In the genomic region with DNA sequence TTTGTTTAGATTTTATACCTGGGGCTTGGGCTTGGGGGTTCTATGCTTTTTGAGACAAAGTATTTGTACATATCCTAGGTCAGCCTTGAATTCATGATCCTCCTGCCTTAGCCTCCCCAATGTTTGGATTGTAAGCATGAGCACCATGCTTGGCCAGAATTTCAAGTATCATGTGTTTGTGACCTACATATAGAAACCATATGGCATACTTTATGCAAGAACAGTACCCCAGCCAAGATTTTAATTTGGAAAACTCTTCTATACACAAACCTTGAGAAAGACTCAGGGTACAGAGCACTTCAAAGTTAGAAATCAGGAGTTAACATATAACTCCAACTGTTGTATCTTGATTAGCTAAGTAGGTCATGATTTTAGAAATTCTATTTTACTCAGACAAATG, we compare ENCODE assay signal across 34 mouse cellular contexts. TPM values are rescaled to one million over a fixed set of nuclear protein-coding genes. Genes with fewer than 3 reads are reported as not detected.
"Had no signal": no experiment of that assay in that cellular context is flagged by ENCODE, and none has a peak within 500 bp of the region (broad histone marks: within the 10 kb centered on the region; RNA-seq: fewer than 3 reads in every experiment).

No protein-coding gene starts in this region.

- H3K4me2 ChIP-seq: heart, embryonic 13.5 days; heart, embryonic 15.5 days; hindbrain, embryonic 12.5 days; hindbrain, embryonic 13.5 days; hindbrain, embryonic 14.5 days; hindbrain, embryonic 15.5 days; intestine, embryonic 15.5 days; kidney, embryonic 15.5 days had no signal

- H3K4me3 ChIP-seq: heart, embryonic 13.5 days; heart, embryonic 15.5 days; hindbrain, embryonic 10.5 days; hindbrain, embryonic 12.5 days; hindbrain, embryonic 13.5 days; hindbrain, embryonic 15.5 days; intestine, embryonic 15.5 days; kidney, embryonic 15.5 days; layer of hippocampus, adult 2 months; left cerebral cortex, adult 2 months had no signal

- H3K9me3 ChIP-seq: heart, embryonic 13.5 days; heart, embryonic 15.5 days; hindbrain, embryonic 10.5 days; hindbrain, embryonic 12.5 days; hindbrain, embryonic 13.5 days; hindbrain, embryonic 15.5 days; intestine, embryonic 15.5 days; kidney, embryonic 15.5 days had no signal

- H3K36me3 ChIP-seq: heart, embryonic 13.5 days; heart, embryonic 15.5 days; intestine, embryonic 15.5 days; kidney, embryonic 15.5 days had no signal

- H3K27ac ChIP-seq: heart, embryonic 13.5 days; heart, embryonic 15.5 days; hindbrain, embryonic 10.5 days; hindbrain, embryonic 12.5 days; hindbrain, embryonic 13.5 days; hindbrain, embryonic 14.5 days; hindbrain, embryonic 15.5 days; hindbrain, postnatal 0 days; intestine, embryonic 15.5 days; kidney, embryonic 15.5 days; kidney, postnatal 0 days; layer of hippocampus, adult 2 months; left cerebral cortex, adult 2 months had no signal

- DNase-seq: heart, postnatal 10 days; heart, postnatal 14 days; heart, postnatal 36 days; heart, postnatal 4 days; kidney, adult 11 months; kidney, adult 18-20 months; kidney, adult 2 months; kidney, adult 8-10 months; kidney, adult 9 months; kidney, postnatal 10 days; kidney, postnatal 14 days; kidney, postnatal 25 days; kidney, postnatal 36 days; kidney, postnatal 4 days; layer of hippocampus, adult 9-11 months; layer of hippocampus, postnatal 36 days had no signal

- H3K9ac ChIP-seq: heart, embryonic 13.5 days; heart, embryonic 15.5 days; hindbrain, embryonic 12.5 days; hindbrain, embryonic 13.5 days; hindbrain, embryonic 14.5 days; hindbrain, embryonic 15.5 days; intestine, embryonic 15.5 days; kidney, embryonic 15.5 days had no signal

- H3K27me3 ChIP-seq: heart, embryonic 13.5 days; heart, embryonic 15.5 days; hindbrain, embryonic 12.5 days; hindbrain, embryonic 13.5 days; hindbrain, embryonic 15.5 days; intestine, embryonic 15.5 days; kidney, embryonic 15.5 days had no signal

- H3K4me1 ChIP-seq: heart, embryonic 13.5 days; heart, embryonic 15.5 days; hindbrain, embryonic 10.5 days; hindbrain, embryonic 12.5 days; hindbrain, embryonic 13.5 days; hindbrain, embryonic 15.5 days; intestine, embryonic 15.5 days; kidney, embryonic 15.5 days had no signal

- ATAC-seq: hindbrain, embryonic 16.5 days; hindbrain, postnatal 0 days; inflammation-experienced regulatory T-cells, adult 6 months; intestine, embryonic 15.5 days; intestine, embryonic 16.5 days; intestine, postnatal 0 days had no signal

RNA-seq across cellular contexts. Expression of a gene that starts 49.8 kb away (rescaled TPM):
- total RNA-seq: hematopoietic stem cell, adult 5-6 weeks had no signal
